Mouse (Mus musculus): Measurements from ENCODE around the gene Ppp3ca.

DNA sequence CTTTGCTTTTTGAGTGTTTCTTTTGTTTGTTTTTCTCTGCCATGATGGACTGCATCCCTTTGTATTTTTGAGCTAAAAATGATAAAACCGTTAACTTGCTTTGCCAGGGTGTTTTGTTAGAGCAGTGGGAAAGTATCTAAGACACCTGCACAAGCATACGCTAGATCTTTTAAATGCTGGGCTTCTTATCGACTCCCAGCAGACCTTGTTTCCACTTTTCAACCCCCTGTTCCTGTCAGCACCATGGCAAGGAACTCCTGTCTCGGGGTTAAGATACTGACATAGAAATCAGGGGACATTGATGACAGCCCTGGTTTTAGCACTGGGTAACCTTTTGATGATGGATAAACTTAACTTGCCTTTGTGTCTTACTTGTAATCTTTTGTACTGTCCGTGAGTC lies 121.5 kb downstream of the Ppp3ca start:
- TF ChIP-seq ZMIZ1 (IDR thresholded peaks at IDR 0.05; ENCODE audit: low read depth, low read length) (no peak), POLR2A (IDR thresholded peaks at IDR 0.05; ENCODE audit: low read depth, low read length) (no peak), KAT2A (IDR thresholded peaks at IDR 0.05; ENCODE audit: insufficient replicate concordance, low read length) (no peak), JUND (conservative IDR thresholded peaks at IDR 0.05; ENCODE audit: low read depth, low read length) (no peak), ZNF384 (IDR thresholded peaks at IDR 0.05; ENCODE audit: low read depth, low read length) (no peak)

Measured in CH12.LX (cell line).